Mouse (Mus musculus) kidney, embryonic 15.5 days (tissue): Measurements from ENCODE around the gene Itga9. TPM values are rescaled to one million over a fixed set of nuclear protein-coding genes. Genes with fewer than 3 reads are reported as not detected.

Experiments used
- ATAC-seq: fragments of 200-750 bp; cut with Nextera tagmentation; replicated peaks from 2 replicates; pipeline ENCODE4 v1.8.0; 2017; ENCODE audit warnings: moderate TSS enrichment; ENCODE audit not compliant: low FRiP score
- H3K27ac ChIP-seq: fragments of 300-500 bp; sonication (generic); 2 replicates; pipeline ENCODE4 v1.5.1; 2015; ENCODE audit warnings: mild to moderate bottlenecking, inconsistent platforms
- H3K27me3 ChIP-seq: fragments of 300-500 bp; sonication (generic); 2 replicates; pipeline ENCODE4 v1.6.1; 2015; ENCODE audit warnings: inconsistent platforms
- H3K36me3 ChIP-seq: fragments of 300-500 bp; sonication (generic); 2 replicates; pipeline ENCODE4 v1.6.1; 2015; ENCODE audit warnings: inconsistent platforms
- H3K4me1 ChIP-seq: fragments of 300-500 bp; sonication (generic); 2 replicates; pipeline ENCODE4 v1.6.1; 2015; ENCODE audit warnings: inconsistent platforms
- H3K4me2 ChIP-seq: fragments of 300-500 bp; sonication (generic); 2 replicates; pipeline ENCODE4 v1.6.1; 2015; ENCODE audit warnings: moderate library complexity, mild to moderate bottlenecking, inconsistent platforms
- H3K4me3 ChIP-seq: fragments of 300-500 bp; sonication (generic); replicated peaks from 2 replicates; pipeline ENCODE4 v1.5.1; 2015; ENCODE audit warnings: mild to moderate bottlenecking, inconsistent platforms
- H3K9ac ChIP-seq: fragments of 300-500 bp; sonication (generic); 2 replicates; pipeline ENCODE4 v1.6.1; 2015; ENCODE audit warnings: mild to moderate bottlenecking, inconsistent platforms
- H3K9me3 ChIP-seq: fragments of 300-500 bp; sonication (generic); replicated peaks from 2 replicates; pipeline ENCODE4 v1.6.1; 2016; ENCODE audit warnings: inconsistent platforms
- WGBS: fragments of 180-500 bp; shearing (Covaris S2); methylation state at CpG from one replicate; pipeline ENCODE4 v1.1.7; 2015; ENCODE audit warnings: mixed read lengths; 5-methylcytosine and 5-hydroxymethylcytosine counted together
- polyA plus RNA-seq: library from polyadenylated mRNA; unstranded; fragments of >200 nt; fragmentation: Nextera tagmentation; extraction: Ambion mirVana; gene quantifications from 2 replicates; pipeline ENCODE4 v1.2.1, GENCODE M21; 2015

Gene Itga9
- polyA plus RNA-seq, 1 experiment from 2014 or later: 26.1 TPM

- H3K4me1 ChIP-seq: peaks cover 33% of the 10 kb centered on the region
- H3K4me3 ChIP-seq: no peak overlapping the region
- H3K27me3 ChIP-seq: no peaks in the 10 kb centered on the region
- H3K4me2 ChIP-seq: no peak overlapping the region
- no peaks in the 10 kb centered on the region for H3K9me3 ChIP-seq
- H3K9ac ChIP-seq: no peak overlapping the region
- no peak for ATAC-seq
- 87% methylated on average over 8 of the region's 8 CpGs for WGBS
- peaks cover 12% of the 10 kb centered on the region; the same call in 1 of the 2 replicates for H3K36me3 ChIP-seq
- no peak overlapping the region for H3K27ac ChIP-seq
These were observed 342.6 kb downstream of the Itga9 start for GRCm38 (mm10) chr9:118949124-118949523.

GRCm38 (mm10) chr9:118949654-118950053, 343.2 kb downstream of the Itga9 start:
- H3K27ac ChIP-seq: no peak overlapping the region
- ATAC-seq: no peak

GRCm38 (mm10) chr9:118950061-118950460, 343.6 kb downstream of the Itga9 start:
- 69% methylated on average over 10 of the region's 10 CpGs for WGBS
- Histone ChIP-seq H3K4me3 (no peak overlapping the region), H3K27me3 (no peaks in the 10 kb centered on the region), H3K4me2 (no peak overlapping the region), H3K36me3 (peaks cover 12% of the 10 kb centered on the region; the same call in 1 of the 2 replicates), H3K27ac (no peak overlapping the region), H3K4me1 (peaks cover 33% of the 10 kb centered on the region), H3K9me3 (no peaks in the 10 kb centered on the region), H3K9ac (no peak overlapping the region)
- ATAC-seq: no peak

More at GRCm38 (mm10) chr9:118949654-118950053, 343.2 kb downstream of the Itga9 start:
- Histone ChIP-seq H3K4me1 (peaks cover 33% of the 10 kb centered on the region), H3K27me3 (no peaks in the 10 kb centered on the region), H3K9me3 (no peaks in the 10 kb centered on the region), H3K4me3 (no peak overlapping the region), H3K36me3 (peaks cover 12% of the 10 kb centered on the region; the same call in 1 of the 2 replicates), H3K4me2 (no peak overlapping the region), H3K9ac (no peak overlapping the region)
- WGBS: 64% methylated on average over 4 of the region's 4 CpGs

Other genes with a start within 250 kb of the Itga9 start
- 0.09 TPM in 1 of 2 replicates, not detected in the other for gene Eomes, start 128.5 kb upstream of the Itga9 start, polyA plus RNA-seq
- gene Golga4, start 100.4 kb upstream of the Itga9 start, polyA plus RNA-seq: 56.5 and 58.7 TPM in 2 replicates